Mouse (Mus musculus) R1 (cell line): Measurements from ENCODE around the gene Mafk.
"Not testable (repeated sequence)": the region's sequence is repeated elsewhere in the genome, so short reads cannot be mapped to it uniquely, and the experiment has no call there.

Source experiments
- DNase-seq: peaks from one replicate; pipeline ENCODE4 v3.0.0-alpha.2; 2018; ENCODE audit warnings: low read depth, low spot score

Gene Mafk

GRCm38 (mm10) chr5:139791227-139792158 is at the start of gene Mafk:
TSS of gene Mafk (plus strand) at chr5:139791513.
- DNase-seq, result peak; percentile 92

DNA sequence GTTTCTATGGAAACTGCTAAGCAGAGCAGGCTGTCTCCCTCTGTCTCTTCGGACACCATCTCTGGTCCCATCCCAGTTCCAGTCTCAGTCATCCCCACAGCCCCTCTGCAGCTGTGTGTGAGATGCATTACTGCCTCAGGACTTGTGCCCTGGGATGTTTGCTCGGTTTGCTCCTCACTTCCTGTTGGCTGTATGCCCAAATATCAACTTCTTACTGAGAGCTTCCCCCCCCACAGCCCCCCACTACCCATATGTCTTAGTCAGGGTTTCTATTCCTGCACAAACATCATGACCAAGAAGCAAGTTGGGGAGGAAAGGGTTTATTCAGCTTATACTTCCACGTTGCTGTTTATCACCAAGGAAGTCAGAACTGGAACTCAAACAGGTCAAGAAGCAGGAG is 48.7 kb upstream of the Mafk start:
- not testable (repeated sequence) for DNase-seq

DNA sequence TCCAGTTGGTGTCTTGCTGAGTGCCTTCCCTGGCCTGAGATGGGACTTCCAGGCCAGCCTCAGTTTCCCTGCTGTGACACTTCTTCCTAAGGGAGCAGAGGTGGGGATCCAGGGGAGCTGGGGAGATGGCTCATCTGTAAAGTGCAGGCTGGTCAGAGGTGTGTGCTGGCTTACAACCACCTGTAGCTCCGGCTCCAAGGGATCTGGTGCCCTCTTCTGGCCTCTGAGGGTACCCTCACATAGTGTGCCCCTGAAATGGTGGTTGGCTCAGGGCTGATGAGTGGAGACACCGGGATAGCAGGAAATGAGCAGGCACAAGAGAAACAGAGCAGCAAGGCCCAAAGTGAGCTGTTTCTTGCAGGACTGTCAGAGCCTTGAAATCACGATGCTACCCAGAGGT is 45.5 kb upstream of the Mafk start:
- peak; percentile 76 for DNase-seq

- DNase-seq, result no peak
Measured at GRCm38 (mm10) chr5:139749413-139750125, 41.7 kb upstream of the Mafk start.

GRCm38 (mm10) chr5:139750535-139750934 is 40.8 kb upstream of the Mafk start:
- DNase-seq, result peak; percentile 51

GRCm38 (mm10) chr5:139754753-139755152 is 36.6 kb upstream of the Mafk start:
- peak; percentile 76 for DNase-seq

DNA sequence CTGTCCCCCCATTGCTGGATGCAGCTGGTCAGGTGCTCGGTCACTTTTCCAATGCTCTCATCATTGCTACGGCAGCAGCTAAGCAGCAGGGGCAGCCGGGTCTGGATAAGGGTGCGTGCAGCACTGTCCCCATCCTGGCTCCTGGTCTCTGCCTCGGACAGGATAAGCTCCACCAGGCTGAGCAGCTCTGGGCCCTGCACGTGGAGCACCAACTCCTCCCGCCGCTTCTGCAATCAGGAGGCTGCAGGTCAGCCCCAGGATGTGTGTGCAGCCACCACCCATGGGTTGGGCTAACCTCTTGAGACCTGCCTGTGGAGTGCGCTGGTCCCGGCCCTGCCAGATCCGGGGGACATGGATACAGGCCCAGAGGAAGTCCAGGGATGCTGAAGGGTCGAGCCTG is 35.2 kb upstream of the Mafk start:
- no peak for DNase-seq

DNA sequence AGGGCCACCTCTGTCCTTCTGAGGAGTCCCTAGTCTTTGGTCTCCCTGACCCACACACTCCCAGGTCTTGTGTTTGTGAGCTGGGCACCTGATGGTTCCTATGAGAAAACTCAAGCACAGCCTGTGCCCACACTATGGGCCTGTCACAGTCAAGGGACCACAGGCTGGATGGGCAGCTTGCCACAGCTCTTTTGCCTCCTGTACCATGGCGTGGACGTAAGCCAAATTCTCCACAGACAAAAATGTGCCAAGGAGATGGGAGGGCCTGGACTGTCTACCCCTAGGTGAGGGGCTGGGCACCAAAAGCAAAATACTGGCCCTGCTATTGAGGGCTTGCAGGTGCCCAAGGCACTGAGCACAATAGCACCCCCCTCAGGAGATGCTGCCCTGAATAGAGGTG is 34.7 kb upstream of the Mafk start:
- DNase-seq, result no peak

DNA sequence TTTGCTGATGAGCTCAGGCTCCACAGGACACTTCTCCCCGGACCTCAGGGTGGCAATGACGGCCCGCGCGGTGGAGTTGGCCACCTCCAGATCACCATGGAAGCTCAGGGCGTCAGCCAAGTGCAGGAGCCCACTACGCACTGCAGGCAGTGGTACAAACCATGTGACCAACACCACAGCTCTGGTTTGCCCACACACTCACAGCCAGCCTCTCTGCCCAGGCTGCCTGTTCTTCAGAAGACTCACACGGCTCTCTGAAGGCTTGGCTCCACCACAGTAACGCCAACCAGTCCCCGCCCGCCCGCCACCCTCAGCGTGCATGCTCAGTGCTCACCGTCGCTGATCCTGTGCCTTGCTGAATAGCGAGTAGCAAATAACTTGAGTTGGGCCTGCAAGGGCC is 33.2 kb upstream of the Mafk start:
- DNase-seq, result no peak

- DNase-seq, result peak; percentile 69
Measured at GRCm38 (mm10) chr5:139764296-139764695, 27.0 kb upstream of the Mafk start.

DNA sequence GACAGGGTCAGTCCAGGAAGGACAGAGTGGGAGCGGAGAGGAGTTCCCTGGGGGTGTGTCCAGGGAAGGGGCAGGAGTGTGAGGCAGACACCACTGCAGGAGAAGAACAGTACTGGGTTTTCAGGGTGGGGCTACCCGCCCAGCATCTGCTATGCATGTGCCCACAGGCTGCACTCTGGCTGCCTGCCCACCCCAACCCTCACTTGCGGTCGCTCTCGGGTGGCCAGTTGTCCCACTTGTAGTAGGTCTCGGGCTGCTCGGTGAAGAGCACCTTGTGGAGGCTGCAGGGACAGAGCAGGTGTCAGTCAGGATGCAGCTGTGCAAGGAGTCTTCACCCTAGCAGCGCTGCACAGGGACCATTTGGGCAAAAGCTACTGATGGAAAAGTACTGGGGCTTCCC is 23.1 kb upstream of the Mafk start:
- no peak for DNase-seq

- peak; percentile 97 for DNase-seq
Measured at GRCm38 (mm10) chr5:139775216-139775926, 15.9 kb upstream of the Mafk start, which contains the start of gene Ints1. TSS of gene Ints1 (minus strand) at chr5:139775674.

GRCm38 (mm10) chr5:139776966-139777365 is 14.3 kb upstream of the Mafk start:
- no peak for DNase-seq

- DNase-seq, result no peak
Measured at GRCm38 (mm10) chr5:139781406-139781805, 9.9 kb upstream of the Mafk start.

- no peak for DNase-seq
Measured at GRCm38 (mm10) chr5:139789466-139789865, 1.8 kb upstream of the Mafk start.

DNA sequence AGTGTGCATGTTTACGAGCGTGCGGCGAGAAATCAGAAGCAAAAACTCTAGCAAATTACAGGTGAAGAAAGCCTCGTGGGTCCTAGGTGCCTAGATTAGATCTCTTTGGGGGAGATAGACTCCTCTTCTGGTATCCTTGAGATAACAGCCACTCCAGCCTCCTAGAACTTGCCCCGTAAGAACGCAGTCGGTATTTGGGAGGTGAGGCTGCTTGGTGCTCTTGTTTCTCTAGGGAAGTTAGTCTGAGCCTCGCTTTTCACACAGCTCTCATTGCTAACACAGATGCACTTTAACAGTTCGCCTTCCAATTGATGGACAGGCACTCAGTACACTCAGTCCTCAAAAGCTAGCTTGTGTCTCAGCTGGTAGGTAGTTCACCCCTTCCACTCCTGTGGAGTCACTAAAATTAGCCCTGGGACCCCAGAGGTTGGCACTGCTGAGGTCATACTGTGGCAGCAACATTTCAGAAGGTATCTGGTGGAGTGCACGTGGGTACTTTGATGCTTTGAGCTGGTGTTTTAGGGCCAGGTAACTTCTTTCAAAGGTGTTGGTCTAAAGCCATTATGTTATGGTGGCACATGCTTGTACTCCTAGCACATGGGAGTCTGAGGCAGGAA is 954 bp downstream of the Mafk start:
- no peak for DNase-seq

GRCm38 (mm10) chr5:139792966-139793337 is 1.6 kb downstream of the Mafk start:
- no peak for DNase-seq

- DNase-seq, result no peak
Measured at GRCm38 (mm10) chr5:139793338-139794089, 2.2 kb downstream of the Mafk start.

DNA sequence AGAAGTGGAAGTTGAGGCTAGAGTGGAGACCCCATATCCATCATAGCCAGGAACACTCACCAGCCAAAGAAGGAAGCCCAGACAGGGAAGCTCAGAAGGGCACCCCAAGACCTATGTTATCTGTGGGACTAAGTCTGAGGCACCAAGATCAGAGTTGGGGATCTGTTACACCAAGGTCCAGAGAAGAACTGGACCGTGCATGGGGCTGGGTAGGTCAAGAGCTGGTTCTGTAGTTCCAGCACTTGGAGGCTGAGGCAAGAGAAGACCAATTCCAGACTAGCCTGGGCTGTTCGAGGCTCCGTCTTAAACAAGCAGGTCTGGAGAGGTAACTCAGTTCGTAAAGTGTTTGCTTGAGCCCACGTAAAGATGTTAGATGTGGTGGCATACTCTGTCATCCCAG is 2.8 kb downstream of the Mafk start:
- DNase-seq, result no peak

DNA sequence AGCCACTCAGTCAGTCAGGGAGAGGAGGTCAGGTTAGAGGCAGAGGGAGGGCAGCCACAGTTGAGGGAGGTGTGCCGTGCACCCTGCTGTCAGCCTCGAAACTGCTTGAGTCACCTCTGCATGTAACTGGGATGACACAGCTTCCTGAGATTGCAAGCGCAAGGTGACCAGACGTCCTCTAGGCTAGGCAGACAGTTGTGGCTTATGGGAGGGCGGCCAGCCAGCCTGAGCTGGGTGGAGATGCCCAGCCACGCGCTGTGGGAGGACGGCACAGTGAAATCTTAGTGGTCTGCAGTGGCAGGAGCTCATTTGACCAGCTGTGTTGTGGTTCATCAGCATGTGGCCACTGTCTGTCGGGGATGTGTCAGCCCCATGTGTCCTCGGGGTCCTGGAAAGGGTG is 3.6 kb downstream of the Mafk start:
- no peak for DNase-seq
